ENCODE assay signal across 24 mouse cellular contexts in genomic region chr5:112290536-112290880, GRCm38 (mm10). TPM values are rescaled to one million over a fixed set of nuclear protein-coding genes. Genes with fewer than 3 reads are reported as not detected.
DNase-seq lines count a peak whose midpoint lies in the region; ATAC-seq and TF ChIP-seq lines count a peak whose summit lies in the region.
"Had no signal": no experiment of that assay in that cellular context is flagged by ENCODE, and none has a peak within 500 bp of the region (broad histone marks: within the 10 kb centered on the region; RNA-seq: fewer than 3 reads in every experiment).

No protein-coding gene starts in this region.

- no peak overlapping the region for H3K27ac ChIP-seq in heart, embryonic 16.5 days (ENCODE audit: low read length)
- H3K27ac ChIP-seq in liver, postnatal 0 days (ENCODE audit: low read depth): peak overlapping the region; percentile 8; the same call in 1 of the 2 replicates
- peak overlapping the region; percentile 32; the same call in 1 of the 2 replicates for H3K27ac ChIP-seq in brown adipose tissue, adult 24 weeks (replicated peaks; ENCODE audit: low read depth, low read length)
- H3K27ac ChIP-seq: forebrain, embryonic 15.5 days; hindbrain, embryonic 13.5 days; kidney, postnatal 0 days; liver, embryonic 14.5 days; midbrain, embryonic 15.5 days; neural tube, embryonic 13.5 days had no signal

- H3K4me2 ChIP-seq in heart, embryonic 16.5 days (ENCODE audit: low read depth, low read length): peak overlapping the region; percentile 47
- no peak overlapping the region for H3K4me2 ChIP-seq in liver, postnatal 0 days (ENCODE audit: low read depth, low read length)
- H3K4me2 ChIP-seq: forebrain, embryonic 15.5 days; hindbrain, embryonic 13.5 days; midbrain, embryonic 15.5 days; neural tube, embryonic 13.5 days had no signal

- intact Hi-C loops in gastrocnemius, postnatal 36 days (cut with DNase I): no loop called here

- no peak for TF ChIP-seq EP300 in liver, postnatal 0 days (IDR thresholded peaks at IDR 0.05; ENCODE audit: low read depth)

- no peaks in the 10 kb centered on the region for H3K36me3 ChIP-seq in heart, embryonic 16.5 days (ENCODE audit: control insufficient read depth, insufficient read depth)
- peaks cover 2% of the 10 kb centered on the region; the same call in 1 of the 2 replicates for H3K36me3 ChIP-seq in liver, postnatal 0 days (replicated peaks; ENCODE audit: insufficient read depth, low read length)
- H3K36me3 ChIP-seq: forebrain, embryonic 15.5 days; hindbrain, embryonic 13.5 days; midbrain, embryonic 15.5 days; neural tube, embryonic 13.5 days had no signal

- peak; percentile 42 for DNase-seq in gastrocnemius, postnatal 10 days
- DNase-seq in gastrocnemius, postnatal 36 days: no peak
- DNase-seq in heart, adult 8-10 months (ENCODE audit: low spot score): no peak
- no peak for DNase-seq in liver, postnatal 0 days
- DNase-seq in liver: no peak
- DNase-seq in urinary bladder, postnatal 25 days (ENCODE audit: low spot score): no peak
- DNase-seq: adrenal gland, adult 8-10 months; B cell, adult 2 months; kidney, adult 11 months; retina, postnatal 1 day; right cerebral cortex, postnatal 25 days; spleen, adult 18-20 months had no signal

- peaks cover 25% of the 10 kb centered on the region for H3K4me1 ChIP-seq in heart, embryonic 16.5 days (ENCODE audit: control insufficient read depth, insufficient read depth, low read length)
- peaks cover 91% of the 10 kb centered on the region for H3K4me1 ChIP-seq in liver, postnatal 0 days (ENCODE audit: insufficient read depth)
- H3K4me1 ChIP-seq in brown adipose tissue, adult 24 weeks (ENCODE audit: control insufficient read depth, insufficient read depth, insufficient read length, low read length): peaks cover 69% of the 10 kb centered on the region

- no peak overlapping the region for H3K9ac ChIP-seq in heart, embryonic 16.5 days (ENCODE audit: low read length)
- H3K9ac ChIP-seq in liver, postnatal 0 days (replicated peaks): no peak overlapping the region
- H3K9ac ChIP-seq: forebrain, embryonic 15.5 days; liver, embryonic 14.5 days; midbrain, embryonic 15.5 days; neural tube, embryonic 13.5 days had no signal

- H3K27me3 ChIP-seq in heart, embryonic 16.5 days (ENCODE audit: control insufficient read depth, insufficient read depth, low read length): no peaks in the 10 kb centered on the region
- H3K27me3 ChIP-seq in liver, postnatal 0 days (ENCODE audit: insufficient read depth, low read length): no peaks in the 10 kb centered on the region
- H3K27me3 ChIP-seq: CH12.LX; forebrain, embryonic 15.5 days; hindbrain, embryonic 13.5 days; midbrain, embryonic 15.5 days; neural tube, embryonic 13.5 days; Patski had no signal

- peak overlapping the region; percentile 28; the same call in 1 of the 2 replicates for H3K4me3 ChIP-seq in heart, embryonic 16.5 days (ENCODE audit: low read length)
- no peak overlapping the region for H3K4me3 ChIP-seq in liver, postnatal 0 days (ENCODE audit: low read depth, low read length)
- peak overlapping the region; percentile 27; the same call in 1 of the 2 replicates for H3K4me3 ChIP-seq in brown adipose tissue, adult 24 weeks (ENCODE audit: insufficient read depth, low read depth, low read length)
- H3K4me3 ChIP-seq: forebrain, embryonic 15.5 days; hindbrain, embryonic 13.5 days; midbrain, embryonic 15.5 days; neural tube, embryonic 13.5 days had no signal

- no peaks in the 10 kb centered on the region for H3K9me3 ChIP-seq in heart, embryonic 16.5 days (replicated peaks; ENCODE audit: control insufficient read depth, low read length)
- no peaks in the 10 kb centered on the region for H3K9me3 ChIP-seq in liver, postnatal 0 days (ENCODE audit: low read length)
- H3K9me3 ChIP-seq: forebrain, embryonic 15.5 days; G1E; hindbrain, embryonic 13.5 days; midbrain, embryonic 15.5 days; neural tube, embryonic 13.5 days had no signal

- no peak for TF ChIP-seq CTCF in liver, postnatal 0 days (IDR thresholded peaks at IDR 0.05; ENCODE audit: low read depth)

- WGBS in heart, embryonic 16.5 days: 84% methylated on average over 8 of the region's 8 CpGs
- WGBS in liver, postnatal 0 days (ENCODE audit: insufficient replicate concordance): 85% methylated on average over 8 of the region's 8 CpGs

- ATAC-seq in heart, embryonic 16.5 days (replicated peaks; ENCODE audit: extremely low read depth, insufficient read depth, low FRiP score): no peak
- no peak for ATAC-seq in liver, postnatal 0 days
- ATAC-seq: forebrain, embryonic 15.5 days; midbrain, embryonic 15.5 days; Patski had no signal

RNA-seq across cellular contexts. Expression of gene Tpst2, which starts 14.0 kb away (rescaled TPM):
- 10 to 100 TPM; 21.5 to 23.6 TPM for total RNA-seq in gastrocnemius, postnatal 10 days (2021)
- 10 to 100 TPM; 14.4 to 17.0 TPM for total RNA-seq in gastrocnemius, postnatal 36 days (2021)
- polyA plus RNA-seq in heart, embryonic 16.5 days (2015; fragmentation: Nextera tagmentation; extraction: Ambion mirVana): 51.0 and 53.0 TPM in 2 replicates
- 10 to 100 TPM; 32.2 to 47.1 (median 37.1) TPM for total RNA-seq in heart, adult 8-10 months (2022)
- polyA plus RNA-seq in liver, postnatal 0 days (2015; fragmentation: Nextera tagmentation; extraction: Ambion mirVana): 34.5 and 36.2 TPM in 2 replicates
- 23.8 and 30.1 TPM in 2 replicates for polyA plus RNA-seq in brown adipose tissue, adult 24 weeks (2012; ENCODE audit: insufficient read depth, insufficient read length, missing spikeins)

RNA-seq across cellular contexts. Expression of gene Crybb1, which starts 34.9 kb away (rescaled TPM):
- total RNA-seq in gastrocnemius, postnatal 10 days (2021): 1 to 10 TPM; 1.4 to 1.7 TPM
- total RNA-seq in gastrocnemius, postnatal 36 days (2021): 1 to 10 TPM; 2.4 to 4.1 TPM
- polyA plus RNA-seq in heart, embryonic 16.5 days (2015; fragmentation: Nextera tagmentation; extraction: Ambion mirVana): 1.5 TPM in 2 replicates
- total RNA-seq in heart, adult 8-10 months (2022): 1 to 10 TPM; 2.0 to 3.4 (median 2.7) TPM
- polyA plus RNA-seq in liver, postnatal 0 days (2015; fragmentation: Nextera tagmentation; extraction: Ambion mirVana): 0.33 TPM in 1 of 2 replicates, not detected in the other
- not detected in 2 replicates for polyA plus RNA-seq in brown adipose tissue, adult 24 weeks (2012; ENCODE audit: insufficient read depth, insufficient read length, missing spikeins)
- total RNA-seq: CH12.LX, G1E had no signal
- polyA plus RNA-seq: G1E; Patski; urinary bladder, adult 2 months had no signal

RNA-seq across cellular contexts. Expression of gene Tfip11, which starts 35.6 kb away (rescaled TPM):
- total RNA-seq in gastrocnemius, postnatal 10 days (2021): 10 to 100 TPM; 14.8 to 15.9 TPM
- 10 to 100 TPM; 12.0 to 12.4 TPM for total RNA-seq in gastrocnemius, postnatal 36 days (2021)
- 19.1 and 20.1 TPM in 2 replicates for polyA plus RNA-seq in heart, embryonic 16.5 days (2015; fragmentation: Nextera tagmentation; extraction: Ambion mirVana)
- total RNA-seq in heart, adult 8-10 months (2022): 10 to 100 TPM; 17.0 to 19.1 (median 18.4) TPM
- 6.7 and 8.0 TPM in 2 replicates for polyA plus RNA-seq in liver, postnatal 0 days (2015; fragmentation: Nextera tagmentation; extraction: Ambion mirVana)
- 9.5 and 9.8 TPM in 2 replicates for polyA plus RNA-seq in brown adipose tissue, adult 24 weeks (2012; ENCODE audit: insufficient read depth, insufficient read length, missing spikeins)

RNA-seq across cellular contexts. Expression of gene Cryba4, which starts 38.2 kb away (rescaled TPM):
- total RNA-seq in gastrocnemius, postnatal 10 days (2021): under 1 TPM; 0.33 to 0.61 TPM
- under 1 TPM in 1 of 2 experiments, not detected in 1; 0.61 TPM for total RNA-seq in gastrocnemius, postnatal 36 days (2021)
- polyA plus RNA-seq in heart, embryonic 16.5 days (2015; fragmentation: Nextera tagmentation; extraction: Ambion mirVana): 1.6 and 2.0 TPM in 2 replicates
- total RNA-seq in heart, adult 8-10 months (2022): 10 to 100 TPM in 1 of 4 experiments, 1 to 10 TPM in 3; 7.6 to 10.4 (median 8.5) TPM
- 0.59 and 0.86 TPM in 2 replicates for polyA plus RNA-seq in liver, postnatal 0 days (2015; fragmentation: Nextera tagmentation; extraction: Ambion mirVana)
- not detected in 2 replicates for polyA plus RNA-seq in brown adipose tissue, adult 24 weeks (2012; ENCODE audit: insufficient read depth, insufficient read length, missing spikeins)
- total RNA-seq: CH12.LX had no signal
- polyA plus RNA-seq: Patski had no signal

RNA-seq across cellular contexts. Expression of gene Srrd, which starts 52.3 kb away (rescaled TPM):
- 1 to 10 TPM; 4.7 to 5.0 TPM for total RNA-seq in gastrocnemius, postnatal 10 days (2021)
- 1 to 10 TPM; 2.8 to 3.4 TPM for total RNA-seq in gastrocnemius, postnatal 36 days (2021)
- 23.5 and 24.7 TPM in 2 replicates for polyA plus RNA-seq in heart, embryonic 16.5 days (2015; fragmentation: Nextera tagmentation; extraction: Ambion mirVana)
- 1 to 10 TPM; 7.8 to 9.4 (median 8.3) TPM for total RNA-seq in heart, adult 8-10 months (2022)
- polyA plus RNA-seq in liver, postnatal 0 days (2015; fragmentation: Nextera tagmentation; extraction: Ambion mirVana): 9.4 and 10.6 TPM in 2 replicates
- polyA plus RNA-seq in brown adipose tissue, adult 24 weeks (2012; ENCODE audit: insufficient read depth, insufficient read length, missing spikeins): 8.3 and 14.3 TPM in 2 replicates
